Mouse (Mus musculus) C2C12 (cell line): ENCODE results near the gene Foxd1. TPM values are rescaled to one million over a fixed set of nuclear protein-coding genes. Genes with fewer than 3 reads are reported as not detected.

Experiments
- H3K27me3 ChIP-seq: one replicate; pipeline ENCODE4 v1.6.1; 2011; ENCODE audit not compliant: control insufficient read depth, insufficient read depth, insufficient read length
- H3K36me3 ChIP-seq: one replicate; pipeline ENCODE4 v1.6.1; 2011; ENCODE audit not compliant: control insufficient read depth, insufficient read depth
- H3K4me3 ChIP-seq: one replicate; pipeline ENCODE4 v1.5.1; 2011; ENCODE audit warnings: mild to moderate bottlenecking, control low read depth; ENCODE audit not compliant: poor library complexity, insufficient read depth, severe bottlenecking
- H3K79me2 ChIP-seq: one replicate; pipeline ENCODE4 v1.6.1; 2011; ENCODE audit not compliant: control insufficient read depth, insufficient read depth
- H3K79me3 ChIP-seq: one replicate; pipeline ENCODE4 v1.6.1; 2011; ENCODE audit warnings: low read depth, control low read depth
- H3ac ChIP-seq: one replicate; pipeline ENCODE3; 2011; ENCODE audit warnings: low read depth; ENCODE audit not compliant: control insufficient read depth, insufficient read length
- CEBPB ChIP-seq: IDR thresholded peaks from one replicate; pipeline ENCODE4 v1.6.1; 2011; ENCODE audit warnings: low read depth, mild to moderate bottlenecking, control low read depth, moderate library complexity
- CTCF ChIP-seq: IDR thresholded peaks from one replicate; pipeline ENCODE4 v1.5.1; 2011; ENCODE audit not compliant: control insufficient read depth, insufficient read depth, insufficient read length
- FOSL1 ChIP-seq: IDR thresholded peaks from one replicate; pipeline ENCODE4 v1.8.0; 2011; ENCODE audit warnings: mild to moderate bottlenecking, low read length; ENCODE audit not compliant: poor library complexity, insufficient read depth, severe bottlenecking
- MAX ChIP-seq: IDR thresholded peaks from one replicate; pipeline ENCODE4 v1.6.1; 2011; ENCODE audit warnings: mild to moderate bottlenecking, control low read depth
- MYOD1 ChIP-seq: IDR thresholded peaks from one replicate; pipeline ENCODE4 v1.6.1; 2011; ENCODE audit warnings: low read depth; ENCODE audit not compliant: control insufficient read depth, insufficient read length
- MYOG ChIP-seq: IDR thresholded peaks from one replicate; pipeline ENCODE4 v1.6.1; 2011; ENCODE audit not compliant: control insufficient read depth, insufficient read length; ENCODE audit errors: extremely low read depth
- USF1 ChIP-seq: IDR thresholded peaks from one replicate; pipeline ENCODE4 v1.6.1; 2011; ENCODE audit warnings: low read depth, mild to moderate bottlenecking, control low read depth, moderate library complexity
- polyA plus RNA-seq: library from polyadenylated mRNA; unstranded; fragments of >200 nt; fragmentation: generic; extraction: Trizol; gene quantifications from one replicate; pipeline ENCODE4 v1.2.1, GENCODE M21; 2012; ENCODE audit warnings: missing spikeins

The Foxd1 gene
- polyA plus RNA-seq, 1 experiment = 0.14 TPM

GRCm38 (mm10) chr13:98392031-98392430 lies 38.0 kb downstream of the Foxd1 start:
- Histone ChIP-seq H3K79me2 (no peaks in the 10 kb centered on the region), H3ac (no peak overlapping the region), H3K36me3 (no peaks in the 10 kb centered on the region), H3K4me3 (no peak overlapping the region), H3K27me3 (peaks cover 11% of the 10 kb centered on the region), H3K79me3 (no peaks in the 10 kb centered on the region)
- TF ChIP-seq MYOG (no peak), MAX (no peak), MYOD1 (no peak), CTCF (no peak), USF1 (no peak), CEBPB (no peak), FOSL1 (no peak)

DNA sequence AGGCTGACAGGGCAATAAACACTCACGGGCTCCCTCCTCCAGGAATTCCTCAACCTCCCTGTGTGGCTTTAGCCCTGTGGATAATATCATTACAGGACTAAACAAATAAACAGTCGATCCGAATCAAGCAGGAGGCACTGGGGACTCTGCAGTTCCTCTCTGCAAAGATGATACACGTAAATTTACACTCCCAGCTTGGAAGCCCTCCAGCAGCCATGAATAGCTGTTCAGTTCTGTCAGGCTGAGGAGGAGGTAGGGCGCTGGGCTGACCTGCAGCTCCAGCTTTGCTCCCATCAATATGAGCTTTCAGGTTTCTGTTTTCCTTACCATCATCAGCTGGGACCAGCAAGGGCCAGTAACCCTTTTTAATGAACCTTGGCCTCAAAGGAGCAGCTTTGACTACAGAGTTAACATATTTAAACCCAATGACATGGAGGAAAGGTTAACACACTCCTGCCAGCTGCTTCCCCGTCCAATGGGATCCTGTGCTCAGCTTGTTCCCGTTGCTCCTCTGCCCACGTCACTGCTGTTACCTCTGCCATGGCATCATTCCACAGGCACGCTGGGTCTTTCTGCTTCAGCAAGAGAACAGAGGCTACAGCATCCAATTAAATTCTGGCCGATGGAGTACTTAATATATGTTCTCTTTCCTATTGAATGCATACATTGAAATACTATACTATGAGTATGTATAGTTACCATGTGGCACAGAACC lies 39.5 kb downstream of the Foxd1 start:
- Histone ChIP-seq H3K79me3 (no peaks in the 10 kb centered on the region), H3K79me2 (no peaks in the 10 kb centered on the region), H3K36me3 (no peaks in the 10 kb centered on the region), H3K4me3 (no peak overlapping the region), H3K27me3 (peaks cover 11% of the 10 kb centered on the region), H3ac (no peak overlapping the region)
- TF ChIP-seq MYOD1 = no peak
- no peak for TF ChIP-seq CEBPB
- no peak for TF ChIP-seq CTCF
- no peak for TF ChIP-seq USF1
- TF ChIP-seq MYOG = no peak
- TF ChIP-seq FOSL1 = no peak
- no peak for TF ChIP-seq MAX

Other genes starting within 250 kb of the Foxd1 start
- gene Arhgef28, start 147.8 kb upstream of the Foxd1 start, polyA plus RNA-seq = 1.1 TPM
- gene Utp15, start 91.2 kb upstream of the Foxd1 start, polyA plus RNA-seq = 13.7 TPM
- 4.7 TPM for gene Ankra2, start 91.2 kb upstream of the Foxd1 start, polyA plus RNA-seq
- not detected for gene Gm21976, start 74.4 kb upstream of the Foxd1 start, polyA plus RNA-seq
- 1,114 TPM for gene Btf3, start 37.2 kb upstream of the Foxd1 start, polyA plus RNA-seq
- gene Gm10320, start 137.8 kb downstream of the Foxd1 start, polyA plus RNA-seq = 1.8 TPM